Mouse (Mus musculus) urinary bladder, postnatal 0 days (tissue): ENCODE data around the gene Chil6. TPM values are rescaled to one million over a fixed set of nuclear protein-coding genes. Genes with fewer than 3 reads are reported as not detected.

ENCODE experiments used
- polyA plus RNA-seq: library from polyadenylated mRNA; unstranded; fragments of >200 nt; fragmentation: Nextera tagmentation; extraction: Ambion mirVana; gene quantifications from 2 replicates; pipeline ENCODE4 v1.2.1, GENCODE M21; 2015

The Chil6 gene
- polyA plus RNA-seq: not detected in 2 replicates

DNA sequence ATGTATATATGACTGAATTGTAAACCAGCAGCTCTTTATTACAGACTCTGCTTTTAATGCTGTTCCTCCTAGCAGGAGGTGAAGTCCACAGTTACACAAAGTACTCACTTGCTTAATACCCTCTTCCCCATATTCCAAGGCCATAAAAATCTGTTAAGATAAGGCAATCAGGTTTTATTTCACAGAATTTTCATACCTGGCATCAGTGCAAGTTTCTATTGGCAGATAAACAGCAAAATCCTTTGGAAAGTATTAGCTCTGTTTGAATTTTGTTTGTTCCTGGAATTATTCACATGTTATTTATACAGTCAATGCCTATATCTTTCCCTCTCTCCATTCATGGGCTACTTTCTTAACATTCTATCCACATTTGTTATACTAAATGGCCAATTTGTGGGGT is at the start of gene Chil6:
TSS of gene Chil6 (minus strand) at position 101 of the 400 bp plus-strand sequence.

Other genes starting within 250 kb of the Chil6 start
- gene Chil3, start 238.6 kb downstream of the Chil6 start, polyA plus RNA-seq: 0.31 and 0.76 TPM in 2 replicates
- not detected in 2 replicates for gene Chil4, start 186.7 kb downstream of the Chil6 start, polyA plus RNA-seq
- gene Dennd2d, start 76.2 kb upstream of the Chil6 start, polyA plus RNA-seq: 37.4 and 39.8 TPM in 2 replicates
- gene Dram2, start 141.6 kb upstream of the Chil6 start, polyA plus RNA-seq: 82.9 and 89.5 TPM in 2 replicates
- 42.9 and 47.0 TPM in 2 replicates for gene Cept1, start 141.6 kb upstream of the Chil6 start, polyA plus RNA-seq